Mouse (Mus musculus) telencephalon, adult 2 months (tissue): ENCODE measurements around the gene Lyst.
"Not testable (repeated sequence)": the region's sequence is repeated elsewhere in the genome, so short reads cannot be mapped to it uniquely, and the experiment has no call there.

Experiments
- DNase-seq: peaks from one replicate; pipeline ENCODE4 v3.0.0-alpha.2; 2011; ENCODE audit warnings: low read depth, low spot score

The Lyst gene

DNA sequence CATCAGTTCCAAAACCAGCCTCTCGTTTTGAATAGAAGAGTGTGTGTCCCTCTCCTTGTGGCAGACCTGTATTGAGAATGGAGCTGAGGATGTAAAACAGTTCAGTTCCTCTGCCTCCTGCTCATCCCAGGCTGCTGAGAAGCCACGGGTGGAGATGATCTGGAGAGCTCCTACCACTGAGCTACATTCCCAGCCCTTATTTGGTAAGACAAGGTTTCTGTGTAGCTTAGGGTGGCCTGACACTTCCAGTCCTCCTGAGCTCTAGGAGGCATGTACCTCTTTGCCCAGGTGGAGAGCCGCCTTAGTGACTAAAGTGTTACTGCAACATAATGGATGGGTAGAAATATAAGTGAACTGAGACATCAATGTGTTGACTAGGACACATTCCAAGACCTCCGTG is 190.8 kb downstream of the Lyst start:
- DNase-seq = no peak

DNA sequence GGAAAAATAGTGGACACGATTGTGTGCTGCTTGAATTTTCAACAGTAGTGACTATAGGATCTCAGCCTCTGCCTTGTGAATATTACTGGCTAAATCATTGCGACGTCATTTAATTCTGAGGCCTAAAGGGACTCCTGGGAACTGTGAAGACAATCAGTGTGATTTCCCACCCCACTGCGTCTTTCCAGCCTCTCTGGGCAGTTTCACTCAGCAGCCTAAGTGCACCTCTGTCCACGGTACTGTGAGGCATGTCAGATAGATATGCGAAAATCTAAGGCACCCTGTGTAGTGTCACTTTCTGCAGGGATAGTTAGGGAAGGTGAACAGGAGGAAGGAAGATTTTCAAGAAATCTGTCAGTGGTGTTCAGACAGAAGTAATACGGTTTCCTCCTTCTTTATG is 193.1 kb downstream of the Lyst start:
- DNase-seq = no peak

DNA sequence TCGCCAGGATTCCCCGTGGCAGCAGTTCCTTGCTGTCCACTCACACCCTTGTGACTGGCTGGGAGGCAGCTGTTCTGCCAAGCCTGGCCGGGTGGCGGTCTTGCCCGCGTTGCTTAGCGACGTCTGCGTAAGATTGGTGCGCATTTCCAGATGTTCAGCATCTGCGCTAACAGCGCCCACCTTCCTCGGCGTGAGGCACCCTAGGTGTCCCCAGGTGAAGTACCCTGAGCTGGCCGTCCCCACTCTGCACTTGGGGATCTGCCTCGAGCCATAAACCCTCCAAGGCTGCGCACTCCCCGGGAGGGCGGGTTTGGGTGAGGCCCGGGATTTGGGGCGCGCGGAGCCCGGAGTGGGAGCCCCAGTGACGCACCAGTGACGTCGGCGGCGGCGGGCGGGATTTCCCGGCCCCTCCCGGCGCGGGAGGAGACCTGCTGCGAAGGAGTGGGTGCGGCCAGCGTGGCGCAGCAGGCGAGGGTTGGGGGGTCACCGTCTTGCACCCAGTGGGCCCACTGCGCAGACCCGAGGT is 193.8 kb downstream of the Lyst start, which contains the start of gene Gng4:
Gene Gng4 (plus strand): TSS at position 166 of the 526 bp plus-strand sequence.
- DNase-seq = no peak

DNA sequence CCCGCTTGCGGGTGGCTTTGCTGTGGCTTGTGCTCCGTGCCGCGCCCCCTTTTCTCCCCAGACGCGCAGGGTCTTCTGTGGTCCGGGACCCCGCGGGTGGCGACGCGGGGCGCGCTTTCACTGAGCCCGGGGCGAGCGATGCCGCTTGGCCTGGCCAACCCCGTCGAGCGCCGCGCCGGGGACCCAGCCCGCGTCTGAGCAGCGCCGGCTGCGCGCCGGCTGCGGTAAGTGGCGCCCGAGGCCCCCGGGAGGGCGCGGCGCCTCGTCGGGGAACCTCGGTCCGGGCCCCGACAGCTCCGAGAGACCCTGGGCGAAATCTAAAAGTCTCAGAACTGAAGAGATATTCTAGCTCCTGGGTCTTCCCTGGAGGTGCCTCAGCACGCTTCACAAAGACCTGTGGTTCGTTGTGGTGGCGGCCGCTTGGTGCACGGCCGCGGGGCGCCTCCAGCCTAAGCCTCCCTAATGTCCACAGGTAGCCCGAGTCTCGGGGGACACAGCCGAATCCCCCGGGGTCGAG is 194.3 kb downstream of the Lyst start:
- DNase-seq = no peak

DNA sequence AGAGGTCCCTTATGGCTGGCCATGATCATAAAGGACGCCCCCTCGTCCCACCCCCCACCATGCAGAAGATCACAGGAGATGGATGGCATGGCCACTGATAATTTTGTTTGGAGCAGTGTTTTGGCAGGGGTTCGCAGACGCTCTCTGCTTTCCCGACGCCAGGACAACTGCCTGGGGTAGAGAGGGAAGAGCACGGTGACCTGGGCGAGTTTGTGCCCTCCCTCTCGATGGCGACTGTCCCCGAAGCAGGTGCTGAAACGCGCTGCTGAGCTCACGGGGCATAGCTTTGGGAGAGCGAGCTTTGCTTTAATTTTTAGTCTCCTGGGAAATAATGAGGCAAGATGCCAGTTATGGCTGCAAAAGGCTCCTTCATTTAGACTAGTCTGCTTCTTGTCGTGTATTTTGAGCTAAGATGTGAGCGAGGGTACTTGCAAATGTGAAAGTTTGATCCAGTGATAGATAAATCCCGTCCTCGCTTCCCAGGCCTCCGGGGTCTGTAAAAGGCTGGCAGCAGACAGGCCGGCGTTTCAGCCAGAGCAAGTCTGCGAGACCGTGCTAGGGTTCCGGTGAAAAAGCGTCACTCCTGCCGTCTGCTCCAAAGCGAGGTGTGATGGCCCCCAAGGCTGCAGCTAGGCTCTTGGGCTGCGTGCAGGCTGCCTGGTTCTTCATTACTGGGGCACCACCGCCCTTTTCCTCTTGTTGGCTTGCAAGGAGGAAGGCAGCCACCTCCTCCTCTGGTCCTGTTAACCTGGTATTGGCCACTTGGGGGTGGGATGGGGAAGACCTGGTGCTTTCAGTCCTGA is 195.0 kb downstream of the Lyst start:
- no peak for DNase-seq

DNA sequence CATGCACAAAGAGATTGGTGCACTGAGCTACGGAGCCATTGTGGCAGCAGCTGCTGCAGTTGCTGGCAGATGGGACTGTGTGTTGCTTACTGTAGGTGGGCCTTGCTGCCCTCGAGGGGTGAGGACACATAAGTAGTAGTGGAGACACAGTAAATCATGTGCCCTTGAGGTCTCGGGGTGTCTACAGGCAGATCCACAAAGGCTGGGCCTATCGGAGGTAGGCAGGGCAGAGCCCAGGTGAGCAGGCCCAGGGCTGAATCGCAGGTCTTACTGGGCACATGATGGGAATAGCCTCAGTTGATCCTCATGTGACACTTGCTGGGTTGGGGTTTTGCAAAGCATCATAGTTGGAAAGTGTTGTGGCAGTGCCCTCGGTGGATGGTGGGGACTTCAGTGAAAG is 196.8 kb downstream of the Lyst start:
- no peak for DNase-seq

DNA sequence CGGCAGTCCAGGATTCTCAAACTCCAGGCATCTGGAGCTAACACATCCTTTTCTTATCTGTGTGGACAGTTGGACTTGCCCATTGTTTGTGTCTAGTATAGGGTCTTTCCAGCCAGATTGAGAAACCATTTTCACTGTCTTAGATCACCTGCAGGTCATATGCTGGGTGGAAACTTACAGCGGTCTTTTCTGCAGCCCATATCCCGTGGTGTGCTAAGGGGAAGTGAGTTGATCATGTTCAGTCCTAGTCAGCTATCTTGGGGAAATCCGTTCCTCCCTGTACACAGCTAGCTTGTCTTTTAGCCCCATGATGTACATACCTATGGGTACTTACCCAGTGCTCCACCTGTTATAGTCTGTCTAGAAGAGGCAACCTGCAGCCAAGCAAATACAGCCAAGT is 197.9 kb downstream of the Lyst start:
- no peak for DNase-seq

DNA sequence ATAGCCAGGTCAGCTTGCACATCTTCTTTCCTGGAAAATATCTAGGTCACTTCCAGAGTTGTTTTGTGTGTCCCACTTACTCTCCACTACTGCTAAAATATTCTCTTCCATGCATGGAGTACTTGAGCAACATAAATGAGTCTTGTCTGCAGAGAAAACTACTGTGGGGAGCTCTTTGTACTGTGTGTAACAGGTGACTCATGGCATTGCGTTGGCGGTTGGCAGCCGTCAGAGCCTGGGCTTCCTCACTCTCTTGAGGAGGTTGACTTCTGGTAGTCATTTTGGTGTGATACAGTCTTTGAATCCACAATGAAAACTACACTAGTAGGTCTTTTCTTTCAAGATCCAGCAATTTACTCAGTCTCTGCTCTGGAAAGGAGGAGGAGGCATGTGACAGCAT is 201.8 kb downstream of the Lyst start:
- peak; percentile 79 for DNase-seq

DNA sequence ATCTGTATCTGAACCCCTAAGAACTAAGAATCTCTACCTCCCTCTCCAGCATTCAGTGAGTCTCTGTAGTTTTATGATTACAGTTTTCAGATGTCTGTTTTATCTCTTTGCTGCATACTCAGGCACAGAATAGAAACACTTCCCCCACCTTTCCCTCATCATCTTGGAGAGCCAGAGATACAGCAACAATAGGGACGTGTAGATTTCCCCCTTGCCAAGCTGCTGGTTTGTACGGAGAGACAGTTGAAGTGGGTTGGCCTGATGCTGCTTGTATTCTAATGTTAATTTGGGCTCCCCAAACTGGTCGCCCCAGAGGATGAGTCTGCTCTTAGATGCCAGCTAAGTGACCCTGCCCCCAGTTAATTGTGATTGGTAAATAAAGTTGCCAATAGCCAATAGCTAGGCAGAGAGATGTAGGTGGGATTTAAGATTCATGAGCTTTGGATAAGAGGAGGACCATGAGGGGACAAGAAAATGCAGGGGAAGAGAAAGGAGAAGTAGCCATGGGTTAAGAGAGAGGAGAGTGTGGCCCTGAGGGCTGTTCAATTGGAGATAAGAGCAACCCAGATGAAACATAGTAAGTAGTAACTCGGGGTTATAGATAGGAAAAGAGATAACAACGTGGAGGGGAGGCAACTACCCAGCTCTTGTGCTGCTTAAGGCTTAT is 205.1 kb downstream of the Lyst start:
- DNase-seq = no peak

DNA sequence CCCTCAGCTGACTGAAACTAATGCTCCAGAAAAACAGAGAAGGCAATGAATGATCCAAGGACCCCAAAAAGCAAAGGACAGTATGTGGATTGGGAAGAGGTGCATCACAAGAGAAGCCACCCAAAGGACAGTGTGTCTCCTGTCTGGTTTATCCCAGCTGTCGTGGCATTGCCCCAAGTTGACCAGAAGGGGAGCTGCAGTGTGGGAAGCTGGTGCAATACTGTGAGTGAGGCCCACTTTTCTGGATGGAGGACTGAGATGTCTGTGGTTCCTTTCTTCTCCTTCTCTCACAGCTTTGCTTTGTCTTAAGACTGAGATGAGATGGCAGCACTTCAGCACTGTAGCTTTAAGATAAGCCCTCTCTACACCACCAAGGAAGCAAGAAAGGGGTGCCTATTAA is 205.9 kb downstream of the Lyst start:
- no peak for DNase-seq

DNA sequence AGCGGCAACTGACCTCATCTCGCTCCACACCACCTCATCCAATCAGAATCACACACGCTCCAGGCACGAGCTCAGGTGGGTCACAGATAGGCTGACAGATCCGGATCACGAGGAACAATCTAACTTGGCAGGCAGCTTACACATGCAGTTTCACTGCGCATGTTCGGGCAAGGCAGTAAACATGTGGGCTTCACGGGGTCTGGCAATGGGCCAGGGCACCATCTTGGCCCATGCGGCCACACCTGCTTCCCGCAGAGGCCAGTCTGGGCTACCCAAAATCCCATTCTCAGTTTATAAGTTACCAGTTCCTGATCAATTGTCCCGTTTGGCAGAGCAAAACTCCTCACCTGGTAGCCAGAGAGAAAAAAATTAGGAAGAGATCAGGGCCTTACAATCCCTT is 207.6 kb downstream of the Lyst start:
- not testable (repeated sequence) for DNase-seq

DNA sequence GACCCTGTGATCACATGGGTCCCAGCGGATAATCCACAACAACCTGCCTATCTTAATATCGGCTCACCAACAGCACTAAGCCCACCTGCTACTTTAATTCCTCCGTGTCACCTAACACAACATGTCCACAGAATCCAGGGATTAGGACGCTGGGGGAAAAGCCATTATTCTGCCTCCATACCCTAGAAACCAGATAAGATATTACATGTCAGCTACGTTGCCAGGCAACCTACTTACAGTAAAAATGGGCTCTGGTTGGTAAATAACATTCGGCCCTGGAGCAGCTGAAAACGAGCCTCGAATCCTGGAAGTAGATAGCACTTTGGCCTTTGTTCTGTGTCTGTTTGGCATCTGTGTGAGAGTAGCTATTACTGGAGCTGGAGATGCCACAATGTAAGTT is 208.6 kb downstream of the Lyst start:
- no peak for DNase-seq

DNA sequence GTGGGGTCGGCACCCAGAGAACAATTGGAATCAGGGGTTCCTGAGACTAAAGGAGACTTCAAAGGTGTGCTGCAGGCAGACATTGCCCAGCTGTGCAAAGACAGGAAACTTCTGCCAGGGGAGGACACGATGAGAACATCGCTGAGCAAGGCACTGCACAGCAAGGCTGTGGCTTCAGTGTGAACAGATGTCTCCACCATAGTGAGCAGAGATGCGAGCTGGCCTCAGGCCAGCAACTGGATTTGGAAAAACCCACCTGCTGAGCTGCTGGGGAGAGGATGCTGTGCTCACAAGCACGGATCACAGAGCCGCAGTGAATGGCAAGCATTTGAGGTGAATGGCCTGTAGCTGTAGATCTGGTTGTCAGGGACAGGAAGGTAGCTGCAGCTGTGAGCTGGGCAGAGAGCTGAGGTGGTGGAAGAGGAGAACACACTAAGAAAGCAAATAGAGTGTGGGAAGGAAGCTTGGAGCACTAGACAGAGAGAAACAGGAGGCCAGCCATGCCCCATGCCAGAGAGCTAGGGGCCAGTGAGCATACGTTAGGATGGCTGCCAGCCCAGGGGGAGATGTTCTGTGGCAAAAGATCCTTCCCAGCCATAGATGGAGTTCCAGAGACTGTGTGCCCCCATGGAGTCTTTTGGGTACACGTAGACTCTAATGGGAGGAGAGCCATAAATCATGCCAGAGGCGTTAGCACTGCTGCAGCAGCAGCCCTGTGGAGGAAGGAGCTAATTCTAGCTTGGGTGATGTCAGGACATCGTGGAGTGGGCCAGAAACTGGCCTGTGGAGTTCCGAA is 218.3 kb downstream of the Lyst start:
- DNase-seq = peak; percentile 38

DNA sequence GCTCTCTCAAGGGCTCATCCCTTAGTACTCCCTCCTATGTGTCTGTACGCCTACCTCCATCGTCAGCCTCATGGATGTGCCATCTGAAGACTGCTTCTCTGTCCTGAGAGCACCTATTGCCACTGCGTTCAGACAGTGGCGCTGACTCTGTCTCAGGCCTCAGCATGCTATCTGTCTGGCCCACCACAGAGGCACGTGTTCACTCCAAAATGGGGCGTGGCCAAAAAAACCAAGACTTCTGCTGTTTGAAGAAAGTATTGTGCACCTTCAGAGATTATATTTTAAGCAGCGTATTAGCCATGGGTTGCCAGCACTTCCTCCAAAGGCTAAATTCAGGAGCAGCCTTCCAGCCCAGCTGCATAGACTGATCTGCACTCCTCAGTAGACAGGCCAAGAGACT is 220.7 kb downstream of the Lyst start:
- DNase-seq = no peak

DNA sequence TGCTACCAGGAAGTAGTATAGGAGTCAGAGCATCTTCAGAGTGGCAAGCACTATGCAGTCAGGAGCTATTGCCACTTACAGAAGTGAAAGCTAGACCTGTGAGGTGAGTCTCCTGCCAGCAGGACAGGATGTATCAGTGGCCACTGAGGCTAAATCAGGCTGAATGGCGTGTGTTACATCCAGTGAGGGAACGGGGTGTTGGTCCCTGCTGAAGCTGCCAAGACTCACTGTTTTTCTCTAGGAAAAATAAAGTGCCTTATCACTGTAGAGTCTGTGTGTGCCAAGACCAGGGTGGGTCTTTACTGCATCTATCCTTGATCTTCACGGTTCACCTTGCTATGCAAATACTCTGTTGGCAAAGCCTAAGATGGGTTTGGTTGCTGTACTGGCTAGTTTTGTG is 228.5 kb downstream of the Lyst start:
- DNase-seq = no peak

DNA sequence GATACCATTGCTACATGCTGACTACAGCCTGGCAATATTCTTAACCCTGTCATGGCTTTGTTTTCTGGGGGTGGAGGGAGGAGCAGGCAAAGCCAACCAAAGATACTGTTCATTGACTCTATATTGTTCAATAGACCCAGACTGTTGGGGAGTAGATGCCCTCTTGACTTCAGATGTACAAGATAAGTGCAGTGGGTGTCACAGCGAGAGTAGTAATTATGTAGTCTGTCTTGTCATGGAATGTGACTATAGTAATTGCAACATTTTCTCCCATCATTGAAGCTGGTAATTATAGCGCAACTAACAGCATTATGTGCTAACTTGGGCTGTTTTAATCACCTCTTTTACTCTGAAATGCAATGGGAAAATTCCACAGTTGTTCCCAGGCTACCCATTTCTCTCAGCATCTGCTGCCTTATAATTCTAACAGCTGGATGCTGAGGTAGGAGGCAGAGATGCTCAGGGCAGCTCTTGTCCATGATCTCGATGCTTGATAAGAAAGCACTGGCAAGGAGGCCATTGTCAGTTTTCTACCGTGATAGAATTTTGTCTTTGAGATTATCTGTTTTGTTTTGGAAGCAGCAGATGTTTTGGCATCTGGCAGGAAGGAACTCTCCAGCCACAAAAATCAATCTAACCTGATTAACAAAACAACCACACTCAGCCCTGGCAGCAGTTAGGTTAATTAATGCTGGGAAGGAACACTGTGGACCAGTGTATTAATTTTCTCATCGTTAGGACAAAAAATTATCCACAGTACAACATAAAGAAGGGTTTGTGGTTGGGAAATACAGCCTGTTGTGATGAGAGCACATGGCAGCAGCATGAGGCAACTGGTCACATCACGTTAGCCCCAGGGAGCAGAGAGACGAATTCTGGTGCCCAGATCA is 230.3 kb downstream of the Lyst start:
- peak; percentile 45 for DNase-seq

DNA sequence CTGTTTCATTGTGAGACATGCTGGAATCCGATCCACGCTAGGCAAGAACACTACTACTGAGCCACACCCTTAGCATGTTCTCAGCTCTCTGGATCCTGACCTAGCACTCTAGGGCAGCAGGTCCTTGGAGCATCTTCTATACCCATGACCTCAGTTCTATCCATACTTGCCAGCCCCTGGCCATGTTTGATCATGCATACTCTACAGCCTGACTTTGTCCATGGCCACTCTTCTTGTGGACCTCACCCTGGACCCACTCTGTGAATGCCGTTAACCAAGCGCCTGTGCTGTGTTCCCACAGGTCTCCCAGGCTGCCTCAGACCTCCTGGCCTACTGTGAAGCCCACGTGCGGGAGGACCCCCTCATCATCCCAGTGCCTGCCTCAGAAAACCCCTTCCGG is 234.7 kb downstream of the Lyst start:
- DNase-seq = no peak

DNA sequence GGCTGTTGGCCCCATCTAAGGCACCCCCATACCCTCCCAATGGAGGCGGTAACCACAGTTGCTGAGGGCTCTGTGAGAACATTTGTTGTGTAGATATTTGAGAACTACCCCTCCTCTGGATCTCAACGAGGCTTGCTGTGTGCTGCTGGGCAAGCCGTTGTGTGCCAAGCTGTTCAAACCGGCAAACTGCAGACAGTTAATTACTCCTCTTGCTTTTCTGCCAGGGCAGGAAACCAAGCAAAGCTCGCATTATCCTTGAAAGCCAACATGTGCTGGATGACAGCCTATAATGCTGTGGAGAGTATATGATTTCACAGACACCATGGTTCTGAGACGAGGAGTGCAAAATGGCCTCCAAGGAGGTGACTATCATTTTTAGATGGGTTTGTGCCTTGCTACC is 236.3 kb downstream of the Lyst start:
- DNase-seq = no peak

DNA sequence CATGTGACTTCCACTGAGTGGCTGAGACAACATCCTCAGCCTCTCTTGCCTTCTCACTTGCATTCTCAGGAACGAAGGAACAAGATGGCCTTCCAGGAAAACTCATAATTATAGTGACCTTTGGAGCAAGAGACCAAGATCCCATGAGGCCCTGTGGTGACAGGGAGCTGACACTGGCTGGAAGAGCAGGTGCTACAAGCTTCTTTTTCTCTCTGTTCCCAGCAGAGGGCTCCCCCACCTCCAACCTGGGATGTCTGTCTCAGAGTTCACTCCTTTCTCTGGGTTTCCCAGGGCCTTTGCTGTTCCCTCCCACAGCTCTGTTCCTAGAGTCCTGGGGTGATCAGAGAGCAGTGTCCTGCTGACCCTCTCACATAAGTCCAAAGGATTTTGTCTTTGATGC is 237.9 kb downstream of the Lyst start:
- no peak for DNase-seq
